Mouse (Mus musculus): ENCODE data around the gene Olfr1410. TPM values are rescaled to one million over a fixed set of nuclear protein-coding genes. Genes with fewer than 3 reads are reported as not detected.

The Olfr1410 gene
- polyA plus RNA-seq, 1 experiment = not detected

GRCm38 (mm10) chr1:92637501-92638172, 32.1 kb downstream of the Olfr1410 start:
- TF ChIP-seq POLR2A (IDR thresholded peaks at IDR 0.05; ENCODE audit: low read depth, low read length) (no peak), CTCF (IDR thresholded peaks at IDR 0.05; ENCODE audit: borderline replicate concordance, insufficient read depth, low read length) (no peak)
- no peak overlapping the region for H3K4me3 ChIP-seq (ENCODE audit: insufficient read depth, low read length)
- no peaks in the 10 kb centered on the region for H3K4me1 ChIP-seq (ENCODE audit: control insufficient read depth, insufficient read depth, low read length)
- no peak overlapping the region for H3K27ac ChIP-seq (ENCODE audit: insufficient read depth, low read length)

GRCm38 (mm10) chr1:92638181-92638580, 32.6 kb downstream of the Olfr1410 start:
- no peaks in the 10 kb centered on the region for H3K4me1 ChIP-seq (ENCODE audit: control insufficient read depth, insufficient read depth, low read length)
- H3K27ac ChIP-seq (ENCODE audit: insufficient read depth, low read length) = no peak overlapping the region
- no peak overlapping the region for H3K4me3 ChIP-seq (ENCODE audit: insufficient read depth, low read length)
- TF ChIP-seq CTCF (IDR thresholded peaks at IDR 0.05; ENCODE audit: borderline replicate concordance, insufficient read depth, low read length) (no peak), POLR2A (IDR thresholded peaks at IDR 0.05; ENCODE audit: low read depth, low read length) (no peak)

GRCm38 (mm10) chr1:92638736-92639135, 33.2 kb downstream of the Olfr1410 start:
- Histone ChIP-seq H3K4me1 (ENCODE audit: control insufficient read depth, insufficient read depth, low read length) (no peaks in the 10 kb centered on the region), H3K27ac (ENCODE audit: insufficient read depth, low read length) (no peak overlapping the region), H3K4me3 (ENCODE audit: insufficient read depth, low read length) (no peak overlapping the region)
- TF ChIP-seq CTCF (IDR thresholded peaks at IDR 0.05; ENCODE audit: borderline replicate concordance, insufficient read depth, low read length) (no peak), POLR2A (IDR thresholded peaks at IDR 0.05; ENCODE audit: low read depth, low read length) (no peak)

GRCm38 (mm10) chr1:92640393-92640792, 34.8 kb downstream of the Olfr1410 start:
- no peak for TF ChIP-seq POLR2A (IDR thresholded peaks at IDR 0.05; ENCODE audit: low read depth, low read length)
- TF ChIP-seq CTCF (IDR thresholded peaks at IDR 0.05; ENCODE audit: borderline replicate concordance, insufficient read depth, low read length) = no peak
- no peak overlapping the region for H3K4me3 ChIP-seq (ENCODE audit: insufficient read depth, low read length)
- H3K4me1 ChIP-seq (ENCODE audit: control insufficient read depth, insufficient read depth, low read length) = no peaks in the 10 kb centered on the region
- no peak overlapping the region for H3K27ac ChIP-seq (ENCODE audit: insufficient read depth, low read length)

- Histone ChIP-seq H3K27ac (ENCODE audit: insufficient read depth, low read length) (no peak within 1 kb of the TSS), H3K4me1 (ENCODE audit: control insufficient read depth, insufficient read depth, low read length) (no peaks in the 10 kb centered on the region), H3K4me3 (ENCODE audit: insufficient read depth, low read length) (peak within 1 kb of the TSS; percentile 84)
- no peak for TF ChIP-seq CTCF (IDR thresholded peaks at IDR 0.05; ENCODE audit: borderline replicate concordance, insufficient read depth, low read length)
- peak; percentile 85 for TF ChIP-seq POLR2A (IDR thresholded peaks at IDR 0.05; ENCODE audit: low read depth, low read length)
Measured at GRCm38 (mm10) chr1:92641514-92642272, 36.1 kb downstream of the Olfr1410 start, which contains the start of gene Cops9. Gene Cops9 (minus strand): TSS chr1:92641985.

GRCm38 (mm10) chr1:92643691-92644090, 38.1 kb downstream of the Olfr1410 start:
- TF ChIP-seq POLR2A (IDR thresholded peaks at IDR 0.05; ENCODE audit: low read depth, low read length) (no peak), CTCF (IDR thresholded peaks at IDR 0.05; ENCODE audit: borderline replicate concordance, insufficient read depth, low read length) (no peak)
- H3K4me1 ChIP-seq (ENCODE audit: control insufficient read depth, insufficient read depth, low read length) = no peaks in the 10 kb centered on the region
- H3K4me3 ChIP-seq (ENCODE audit: insufficient read depth, low read length) = no peak overlapping the region
- no peak overlapping the region for H3K27ac ChIP-seq (ENCODE audit: insufficient read depth, low read length)

- TF ChIP-seq CTCF (IDR thresholded peaks at IDR 0.05; ENCODE audit: borderline replicate concordance, insufficient read depth, low read length) = no peak
- TF ChIP-seq POLR2A (IDR thresholded peaks at IDR 0.05; ENCODE audit: low read depth, low read length) = no peak
- no peaks in the 10 kb centered on the region for H3K4me1 ChIP-seq (ENCODE audit: control insufficient read depth, insufficient read depth, low read length)
- H3K27ac ChIP-seq (ENCODE audit: insufficient read depth, low read length) = no peak overlapping the region
- H3K4me3 ChIP-seq (ENCODE audit: insufficient read depth, low read length) = no peak overlapping the region
Measured at GRCm38 (mm10) chr1:92644916-92645315, 39.3 kb downstream of the Olfr1410 start.

- no peak for TF ChIP-seq POLR2A (IDR thresholded peaks at IDR 0.05; ENCODE audit: low read depth, low read length)
- no peak for TF ChIP-seq CTCF (IDR thresholded peaks at IDR 0.05; ENCODE audit: borderline replicate concordance, insufficient read depth, low read length)
- Histone ChIP-seq H3K4me3 (ENCODE audit: insufficient read depth, low read length) (no peak overlapping the region), H3K4me1 (ENCODE audit: control insufficient read depth, insufficient read depth, low read length) (no peaks in the 10 kb centered on the region), H3K27ac (ENCODE audit: insufficient read depth, low read length) (no peak overlapping the region)
Measured at GRCm38 (mm10) chr1:92646111-92646510, 40.5 kb downstream of the Olfr1410 start.

GRCm38 (mm10) chr1:92646601-92647000, 41.0 kb downstream of the Olfr1410 start:
- Histone ChIP-seq H3K4me3 (ENCODE audit: insufficient read depth, low read length) (no peak overlapping the region), H3K4me1 (ENCODE audit: control insufficient read depth, insufficient read depth, low read length) (no peaks in the 10 kb centered on the region), H3K27ac (ENCODE audit: insufficient read depth, low read length) (no peak overlapping the region)
- no peak for TF ChIP-seq POLR2A (IDR thresholded peaks at IDR 0.05; ENCODE audit: low read depth, low read length)

- no peak overlapping the region for H3K27ac ChIP-seq (ENCODE audit: insufficient read depth, low read length)
- no peak for TF ChIP-seq POLR2A (IDR thresholded peaks at IDR 0.05; ENCODE audit: low read depth, low read length)
- TF ChIP-seq CTCF (IDR thresholded peaks at IDR 0.05; ENCODE audit: borderline replicate concordance, insufficient read depth, low read length) = no peak
- H3K4me3 ChIP-seq (ENCODE audit: insufficient read depth, low read length) = no peak overlapping the region
- H3K4me1 ChIP-seq (ENCODE audit: control insufficient read depth, insufficient read depth, low read length) = no peaks in the 10 kb centered on the region
Measured at GRCm38 (mm10) chr1:92647026-92647425, 41.4 kb downstream of the Olfr1410 start.

Measured in embryonic fibroblast, embryonic 13.5 days (primary cell).